Mouse (Mus musculus) spleen, adult 2 months (tissue): ENCODE data around the gene Arhgap10. TPM values are rescaled to one million over a fixed set of nuclear protein-coding genes. Genes with fewer than 3 reads are reported as not detected.

Source experiments
- DNase-seq, 2 experiments: peaks; one replicate each; pipeline versions ENCODE4 v3.0.0 to v3.0.0-alpha.2; 2012 to 2021; ENCODE audit warnings: low spot score in 2 of 2, low read depth in 1 of 2
- H3K27ac ChIP-seq: fragments of 200-500 bp; 2 replicates; pipeline ENCODE4 v1.5.1; 2012; ENCODE audit warnings: low read length, inconsistent platforms; ENCODE audit not compliant: insufficient read depth
- H3K27me3 ChIP-seq: fragments of 200-500 bp; 2 replicates; pipeline ENCODE4 v1.6.1; 2012; ENCODE audit warnings: mild to moderate bottlenecking, moderate library complexity, low read length, inconsistent platforms; ENCODE audit not compliant: control insufficient read depth, insufficient read depth
- H3K36me3 ChIP-seq: fragments of 200-500 bp; 2 replicates; pipeline ENCODE4 v1.6.1; 2012; ENCODE audit warnings: mild to moderate bottlenecking, low read length, inconsistent platforms; ENCODE audit not compliant: control insufficient read depth, insufficient read depth
- H3K4me1 ChIP-seq: fragments of 200-500 bp; 2 replicates; pipeline ENCODE4 v1.6.1; 2011; ENCODE audit warnings: inconsistent platforms; ENCODE audit not compliant: control insufficient read depth, insufficient read depth, insufficient read length
- H3K4me3 ChIP-seq: fragments of 200-500 bp; 2 replicates; pipeline ENCODE4 v1.5.1; 2011; ENCODE audit warnings: mild to moderate bottlenecking, inconsistent platforms; ENCODE audit not compliant: insufficient read depth, insufficient read length; ENCODE audit errors: extremely low read depth
- CTCF ChIP-seq: fragments of 200-500 bp; IDR thresholded peaks from 2 replicates; pipeline ENCODE4 v1.5.1; 2011; ENCODE audit warnings: mild to moderate bottlenecking, inconsistent platforms; ENCODE audit not compliant: insufficient read depth, insufficient read length, insufficient replicate concordance; ENCODE audit errors: extremely low read depth
- POLR2A ChIP-seq: fragments of 200-500 bp; IDR thresholded peaks from 2 replicates; pipeline ENCODE4 v1.6.1; 2011; ENCODE audit warnings: low read depth, low read length, inconsistent platforms
- WGBS: fragments of 180-500 bp; shearing (Covaris S2); methylation state at CpG from one replicate; pipeline ENCODE4 v1.1.7; 2018; 5-methylcytosine and 5-hydroxymethylcytosine counted together
- polyA plus RNA-seq: library from polyadenylated mRNA; depleted of rRNA; stranded (reverse); fragments of >200 nt; gene quantifications from 2 replicates; pipeline ENCODE4 v1.2.3, GENCODE M21; 2012

Arhgap10 gene
- polyA plus RNA-seq, 1 experiment, result 4.3 TPM

GRCm38 (mm10) chr8:77272136-77272535 is 245.6 kb downstream of the Arhgap10 start:
- no peaks in the 10 kb centered on the region for H3K27me3 ChIP-seq
- no peak overlapping the region for H3K4me3 ChIP-seq
- no peak for DNase-seq
- TF ChIP-seq POLR2A, result no peak
- 93% methylated on average over 6 of the region's 6 CpGs for WGBS
- H3K36me3 ChIP-seq, result no peaks in the 10 kb centered on the region
- H3K4me1 ChIP-seq, result no peaks in the 10 kb centered on the region; the same call in 1 of the 2 replicates
- no peak overlapping the region for H3K27ac ChIP-seq

- DNase-seq, result no peak
Measured at GRCm38 (mm10) chr8:77267941-77268405, 249.8 kb downstream of the Arhgap10 start.

GRCm38 (mm10) chr8:77262216-77263009 is 255.3 kb downstream of the Arhgap10 start:
- DNase-seq, result no peak
- Histone ChIP-seq H3K4me1 (no peaks in the 10 kb centered on the region), H3K4me3 (no peak overlapping the region), H3K36me3 (no peaks in the 10 kb centered on the region), H3K27ac (no peak overlapping the region), H3K27me3 (no peaks in the 10 kb centered on the region)
- 77% methylated on average over 12 of the region's 12 CpGs for WGBS
- no peak for TF ChIP-seq POLR2A
- TF ChIP-seq CTCF, result no peak

More at GRCm38 (mm10) chr8:77267941-77268405, 249.8 kb downstream of the Arhgap10 start:
- H3K4me3 ChIP-seq, result no peak overlapping the region
- H3K36me3 ChIP-seq, result no peaks in the 10 kb centered on the region
- TF ChIP-seq POLR2A, result no peak
- no peaks in the 10 kb centered on the region for H3K4me1 ChIP-seq
- no peaks in the 10 kb centered on the region for H3K27me3 ChIP-seq
- WGBS, result 82% methylated on average over 1 of the region's 1 CpGs
- H3K27ac ChIP-seq, result no peak overlapping the region

DNA sequence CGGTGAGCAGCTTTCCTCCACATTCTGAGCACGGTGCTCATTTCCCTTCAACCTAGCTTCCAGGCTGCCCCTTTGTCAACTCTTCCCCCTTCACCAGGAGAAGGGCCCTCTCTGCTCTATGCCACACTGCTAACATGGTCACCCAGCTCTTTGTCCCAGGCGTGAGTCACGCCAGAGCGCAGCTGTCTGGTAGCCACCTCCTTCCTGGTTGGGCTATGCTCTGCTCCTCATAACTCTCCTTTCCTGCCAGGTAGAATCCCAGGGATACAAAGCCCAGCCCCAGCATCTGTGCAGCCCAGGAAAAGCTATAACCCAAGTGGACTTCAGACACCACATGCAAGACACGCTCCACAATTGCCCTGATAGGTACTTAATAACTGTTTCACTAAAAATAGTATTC is 256.5 kb downstream of the Arhgap10 start:
- Histone ChIP-seq H3K4me3 (no peak overlapping the region), H3K27ac (no peak overlapping the region), H3K27me3 (no peaks in the 10 kb centered on the region), H3K4me1 (no peaks in the 10 kb centered on the region), H3K36me3 (no peaks in the 10 kb centered on the region)
- DNase-seq, result no peak
- WGBS, result 93% methylated on average over 6 of the region's 6 CpGs
- no peak for TF ChIP-seq POLR2A
- no peak for TF ChIP-seq CTCF

DNA sequence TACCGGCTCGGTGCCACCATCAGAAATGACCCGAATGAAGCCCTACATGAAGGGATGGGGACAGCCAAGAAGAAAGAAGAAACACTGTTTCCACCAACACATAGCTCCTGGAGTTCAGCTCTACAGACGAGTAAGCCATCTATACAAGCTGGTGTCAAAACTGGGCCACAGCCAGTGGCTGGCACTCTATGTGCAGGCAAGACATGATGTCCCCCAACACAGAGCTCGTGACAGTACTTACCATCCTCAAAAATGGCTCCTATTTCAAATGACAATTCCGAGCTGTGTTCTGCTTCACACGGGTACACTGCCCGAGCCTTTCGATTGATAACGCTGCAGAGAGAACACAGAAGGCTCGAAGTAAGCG is 260.7 kb downstream of the Arhgap10 start:
- no peaks in the 10 kb centered on the region for H3K4me1 ChIP-seq
- no peak overlapping the region for H3K4me3 ChIP-seq
- no peaks in the 10 kb centered on the region for H3K27me3 ChIP-seq
- WGBS, result 97% methylated on average over 12 of the region's 12 CpGs
- H3K36me3 ChIP-seq, result no peaks in the 10 kb centered on the region
- TF ChIP-seq POLR2A (no peak), CTCF (no peak)
- no peak overlapping the region for H3K27ac ChIP-seq
- DNase-seq, result no peak

DNA sequence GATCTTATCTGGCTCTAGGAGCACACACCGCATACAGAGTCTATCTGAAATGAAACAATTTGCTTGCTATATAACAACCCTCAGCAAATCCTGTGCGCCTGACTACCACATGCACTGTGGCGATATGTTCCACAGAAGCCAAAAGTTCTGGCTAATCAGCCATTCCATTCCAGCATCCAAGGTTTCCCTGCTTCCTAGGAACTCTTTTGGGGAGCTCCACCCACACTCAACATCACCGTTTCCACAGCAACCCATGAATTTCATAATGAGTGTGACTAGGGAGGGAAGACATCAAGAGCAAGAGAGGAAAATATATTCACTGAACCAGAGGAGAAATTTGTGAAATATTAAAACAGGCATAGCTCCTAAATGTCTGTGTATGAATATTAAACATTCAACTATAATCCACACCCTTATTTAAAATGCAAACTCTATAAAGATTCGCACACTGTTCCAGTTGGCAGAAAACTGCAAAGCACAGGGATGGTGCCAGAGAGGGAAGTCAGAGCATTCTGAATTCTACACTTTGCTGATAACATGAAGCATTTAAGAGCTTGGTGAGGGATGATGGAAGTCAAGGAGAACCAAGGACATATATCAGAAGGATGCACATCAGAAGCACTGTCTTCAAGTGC is 261.2 kb downstream of the Arhgap10 start:
- Histone ChIP-seq H3K36me3 (no peaks in the 10 kb centered on the region), H3K27me3 (no peaks in the 10 kb centered on the region), H3K4me3 (no peak overlapping the region), H3K27ac (no peak overlapping the region), H3K4me1 (no peaks in the 10 kb centered on the region)
- no peak for TF ChIP-seq POLR2A
- no peak for TF ChIP-seq CTCF
- 94% methylated on average over 5 of the region's 5 CpGs for WGBS
- DNase-seq, result no peak

DNA sequence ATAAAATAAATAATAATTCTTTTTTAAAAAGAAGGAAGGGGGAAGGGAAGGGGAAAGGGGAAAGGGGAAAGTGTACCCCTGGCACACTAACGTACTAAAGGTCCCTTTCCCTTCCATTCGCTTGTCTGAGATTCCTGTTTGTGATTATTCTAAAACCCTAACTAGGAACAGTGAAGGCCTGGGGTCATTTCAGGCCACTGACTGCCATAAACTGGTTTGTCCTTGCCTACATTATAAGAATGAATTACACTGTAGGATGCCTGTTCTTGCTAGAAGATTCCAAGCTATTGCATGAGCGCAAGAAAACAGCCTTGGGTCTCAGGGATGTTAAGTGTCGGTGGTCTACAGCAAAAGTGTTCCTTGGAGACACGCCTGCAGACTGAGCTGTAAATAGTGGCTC is 263.3 kb downstream of the Arhgap10 start:
- 88% methylated on average over 5 of the region's 5 CpGs for WGBS
- H3K4me3 ChIP-seq, result no peak overlapping the region
- TF ChIP-seq POLR2A, result no peak
- no peaks in the 10 kb centered on the region for H3K4me1 ChIP-seq
- no peak for DNase-seq
- no peaks in the 10 kb centered on the region for H3K36me3 ChIP-seq
- no peaks in the 10 kb centered on the region for H3K27me3 ChIP-seq
- no peak overlapping the region for H3K27ac ChIP-seq
